Mouse (Mus musculus) lung, postnatal 0 days (tissue): ENCODE measurements around the gene Cenpt. TPM values are rescaled to one million over a fixed set of nuclear protein-coding genes. Genes with fewer than 3 reads are reported as not detected.

Source experiments
- ATAC-seq: fragments of 200-750 bp; cut with Nextera tagmentation; 2 replicates; pipeline ENCODE4 v1.8.0; 2017; ENCODE audit warnings: moderate library complexity
- DNase-seq: peaks from one replicate; pipeline ENCODE4 v3.0.0-alpha.2; 2016; ENCODE audit warnings: low spot score
- H3K27ac ChIP-seq: fragments of 300-500 bp; sonication (generic); 2 replicates; pipeline ENCODE4 v1.5.1; 2014; ENCODE audit warnings: antibody characterized with exemption, mild to moderate bottlenecking, low read length, mixed read lengths
- H3K27me3 ChIP-seq: fragments of 300-500 bp; sonication (generic); replicated peaks from 2 replicates; pipeline ENCODE4 v1.6.1; 2014; ENCODE audit warnings: low read length, mixed read lengths; ENCODE audit not compliant: insufficient read depth
- H3K36me3 ChIP-seq: fragments of 300-500 bp; sonication (generic); 2 replicates; pipeline ENCODE4 v1.6.1; 2014; ENCODE audit warnings: low read length, mixed read lengths; ENCODE audit not compliant: insufficient read depth
- H3K4me1 ChIP-seq: fragments of 300-500 bp; sonication (generic); 2 replicates; pipeline ENCODE4 v1.6.1; 2014; ENCODE audit warnings: antibody characterized with exemption, low read depth, low read length, mixed read lengths; ENCODE audit not compliant: insufficient read depth
- H3K4me2 ChIP-seq: fragments of 300-500 bp; sonication (generic); replicated peaks from 2 replicates; pipeline ENCODE4 v1.6.1; 2014; ENCODE audit warnings: low read depth, mild to moderate bottlenecking, low read length, moderate library complexity, mixed read lengths
- H3K4me3 ChIP-seq: fragments of 300-500 bp; sonication (generic); 2 replicates; pipeline ENCODE4 v1.5.1; 2014; ENCODE audit warnings: low read depth, low read length
- H3K9ac ChIP-seq: fragments of 300-500 bp; sonication (generic); replicated peaks from 2 replicates; pipeline ENCODE4 v1.6.1; 2014; ENCODE audit warnings: low read depth, mild to moderate bottlenecking
- H3K9me3 ChIP-seq: fragments of 300-500 bp; sonication (generic); 2 replicates; pipeline ENCODE4 v1.6.1; 2016; ENCODE audit warnings: low read length, mixed read lengths
- CTCF ChIP-seq: IDR thresholded peaks from 2 replicates; pipeline ENCODE4 v1.5.1; 2016; ENCODE audit warnings: antibody characterized with exemption, mild to moderate bottlenecking
- EP300 ChIP-seq: IDR thresholded peaks from 2 replicates; pipeline ENCODE4 v1.6.1; 2016; ENCODE audit warnings: antibody characterized with exemption, mild to moderate bottlenecking, control low read depth
- WGBS: fragments of 180-500 bp; shearing (Covaris S2); extraction: QIAGEN DNeasy Blood & Tissue Kit; methylation state at CpG from one replicate; pipeline ENCODE4 v1.1.7; 2014; 5-methylcytosine and 5-hydroxymethylcytosine counted together
- polyA plus RNA-seq: library from polyadenylated mRNA; unstranded; fragments of >200 nt; fragmentation: Nextera tagmentation; extraction: Ambion mirVana; gene quantifications from 2 replicates; pipeline ENCODE4 v1.2.1, GENCODE M21; 2015

Gene Cenpt
- polyA plus RNA-seq, 1 experiment from 2014 or later, result 14.3 TPM

DNA sequence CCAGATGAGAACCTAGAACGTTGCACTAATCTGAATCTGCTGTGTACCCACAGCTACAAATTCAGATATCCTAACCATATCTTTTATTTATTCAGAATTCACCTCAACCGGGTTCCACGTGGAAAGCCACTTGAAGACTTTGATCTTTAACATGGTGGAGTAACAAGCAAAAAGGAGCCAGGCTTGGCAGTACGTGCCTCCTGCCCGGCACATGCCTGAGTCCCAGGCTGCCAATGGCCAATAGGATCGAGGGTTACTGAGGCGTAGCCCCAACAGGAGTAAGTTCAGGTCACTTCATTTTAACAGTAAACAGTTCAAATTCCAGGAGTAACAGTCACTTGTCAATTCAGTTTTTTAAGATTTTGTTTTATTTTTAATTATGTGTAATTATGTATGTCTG, 48.3 kb downstream of the Cenpt start:
- 62% methylated on average over 7 of the region's 7 CpGs for WGBS

GRCm38 (mm10) chr8:105801153-105801904, 51.7 kb downstream of the Cenpt start:
- ATAC-seq, result no peak
- H3K27ac ChIP-seq, result no peak overlapping the region

More for the DNA sequence above, 48.3 kb downstream of the Cenpt start:
- Histone ChIP-seq H3K36me3 (no peaks in the 10 kb centered on the region), H3K9me3 (no peaks in the 10 kb centered on the region), H3K4me1 (peaks cover 15% of the 10 kb centered on the region), H3K9ac (no peak overlapping the region), H3K27me3 (no peaks in the 10 kb centered on the region), H3K4me3 (no peak overlapping the region), H3K27ac (peak overlapping the region; percentile 8), H3K4me2 (no peak overlapping the region)
- TF ChIP-seq CTCF (no peak), EP300 (no peak)
- ATAC-seq (peak; percentile 39; the same call in 1 of the 2 replicates), DNase-seq (peak; percentile 39)

GRCm38 (mm10) chr8:105799091-105799812, 53.8 kb downstream of the Cenpt start:
- TF ChIP-seq EP300 (peak; percentile 93), CTCF (peak; percentile 6; the same call in 1 of the 2 replicates)
- Histone ChIP-seq H3K27ac (peak overlapping the region; percentile 75), H3K9ac (no peak overlapping the region), H3K4me1 (peaks cover 16% of the 10 kb centered on the region), H3K9me3 (no peaks in the 10 kb centered on the region), H3K27me3 (no peaks in the 10 kb centered on the region), H3K4me2 (no peak overlapping the region), H3K4me3 (no peak overlapping the region), H3K36me3 (no peaks in the 10 kb centered on the region)
- DNase-seq, result peak; percentile 92
- peak; percentile 84 for ATAC-seq
- WGBS, result 14% methylated on average over 8 of the region's 8 CpGs

More at GRCm38 (mm10) chr8:105801153-105801904, 51.7 kb downstream of the Cenpt start:
- Histone ChIP-seq H3K4me3 (no peak overlapping the region), H3K4me2 (no peak overlapping the region), H3K9ac (no peak overlapping the region), H3K4me1 (peaks cover 12% of the 10 kb centered on the region), H3K27me3 (no peaks in the 10 kb centered on the region), H3K9me3 (no peaks in the 10 kb centered on the region), H3K36me3 (no peaks in the 10 kb centered on the region)
- no peak for DNase-seq
- TF ChIP-seq CTCF (no peak), EP300 (no peak)
- 83% methylated on average over 6 of the region's 6 CpGs for WGBS

GRCm38 (mm10) chr8:105798408-105798807, 54.7 kb downstream of the Cenpt start:
- Histone ChIP-seq H3K9me3 (no peaks in the 10 kb centered on the region), H3K9ac (no peak overlapping the region), H3K4me1 (peaks cover 16% of the 10 kb centered on the region), H3K36me3 (no peaks in the 10 kb centered on the region), H3K27ac (peak overlapping the region; percentile 75), H3K27me3 (no peaks in the 10 kb centered on the region), H3K4me3 (no peak overlapping the region), H3K4me2 (no peak overlapping the region)
- 87% methylated on average over 5 of the region's 5 CpGs for WGBS
- DNase-seq, result no peak
- no peak for TF ChIP-seq EP300
- TF ChIP-seq CTCF, result no peak
- no peak for ATAC-seq

GRCm38 (mm10) chr8:105795785-105796184, 57.3 kb downstream of the Cenpt start:
- 59% methylated on average over 1 of the region's 1 CpGs for WGBS

More at GRCm38 (mm10) chr8:105795785-105796184, 57.3 kb downstream of the Cenpt start:
- H3K4me3 ChIP-seq, result no peak overlapping the region
- peak overlapping the region; percentile 77 for H3K27ac ChIP-seq
- TF ChIP-seq CTCF (no peak), EP300 (peak; percentile 93)
- DNase-seq, result peak; percentile 82
- H3K4me2 ChIP-seq, result no peak overlapping the region
- H3K9me3 ChIP-seq, result no peaks in the 10 kb centered on the region
- peak; percentile 59 for ATAC-seq
- no peak overlapping the region for H3K9ac ChIP-seq
- H3K27me3 ChIP-seq, result no peaks in the 10 kb centered on the region
- peaks cover 16% of the 10 kb centered on the region for H3K4me1 ChIP-seq
- H3K36me3 ChIP-seq, result no peaks in the 10 kb centered on the region

Other genes starting within 250 kb of the Cenpt start
- gene Ripor1, start 248.0 kb downstream of the Cenpt start, polyA plus RNA-seq, result 25.5 and 28.5 TPM in 2 replicates
- gene Ctcf, start 216.7 kb downstream of the Cenpt start, polyA plus RNA-seq, result 71.3 and 73.6 TPM in 2 replicates
- 0.44 and 0.75 TPM in 2 replicates for gene Agrp, start 215.9 kb downstream of the Cenpt start, polyA plus RNA-seq
- 0.26 and 0.35 TPM in 2 replicates for gene Carmil2, start 167.0 kb downstream of the Cenpt start, polyA plus RNA-seq
- gene Acd, start 152.2 kb downstream of the Cenpt start, polyA plus RNA-seq, result 40.5 and 45.8 TPM in 2 replicates
- 14.8 and 16.6 TPM in 2 replicates for gene Pard6a, start 152.1 kb downstream of the Cenpt start, polyA plus RNA-seq
- not detected in 2 replicates for gene 4933405L10Rik, start 145.6 kb downstream of the Cenpt start, polyA plus RNA-seq
- gene Enkd1, start 145.1 kb downstream of the Cenpt start, polyA plus RNA-seq, result 8.2 and 8.7 TPM in 2 replicates
- gene Gfod2, start 94.6 kb downstream of the Cenpt start, polyA plus RNA-seq, result 19.5 and 24.4 TPM in 2 replicates
- 10.5 and 10.9 TPM in 2 replicates for gene Ranbp10, start 25.9 kb downstream of the Cenpt start, polyA plus RNA-seq
- 2.9 and 3.7 TPM in 2 replicates for gene Tsnaxip1, start 25.5 kb downstream of the Cenpt start, polyA plus RNA-seq
- gene Thap11, start 1.9 kb upstream of the Cenpt start, polyA plus RNA-seq, result 46.3 and 50.1 TPM in 2 replicates
- gene Nutf2, start 7.3 kb upstream of the Cenpt start, polyA plus RNA-seq, result 82.3 and 97.4 TPM in 2 replicates
- 17.4 and 19.8 TPM in 2 replicates for gene Edc4, start 27.6 kb upstream of the Cenpt start, polyA plus RNA-seq
- 0.27 and 0.48 TPM in 2 replicates for gene Nrn1l, start 40.3 kb upstream of the Cenpt start, polyA plus RNA-seq
- 19.0 and 21.5 TPM in 2 replicates for gene Pskh1, start 47.2 kb upstream of the Cenpt start, polyA plus RNA-seq
- 0.42 and 0.54 TPM in 2 replicates for gene Ctrl, start 80.6 kb upstream of the Cenpt start, polyA plus RNA-seq
- gene Psmb10, start 85.2 kb upstream of the Cenpt start, polyA plus RNA-seq, result 75.9 and 77.2 TPM in 2 replicates
- gene Lcat, start 90.1 kb upstream of the Cenpt start, polyA plus RNA-seq, result 0.63 and 0.74 TPM in 2 replicates
- gene Slc12a4, start 112.8 kb upstream of the Cenpt start, polyA plus RNA-seq, result 29.2 and 33.9 TPM in 2 replicates
- gene Dpep3, start 126.2 kb upstream of the Cenpt start, polyA plus RNA-seq, result 0.13 TPM in 1 of 2 replicates, not detected in the other
- gene Dus2, start 138.1 kb upstream of the Cenpt start, polyA plus RNA-seq, result 7.4 and 8.8 TPM in 2 replicates
- gene Dpep2nb, start 152.7 kb upstream of the Cenpt start, polyA plus RNA-seq, result 0.12 TPM in 1 of 2 replicates, not detected in the other
- gene Ddx28, start 158.6 kb upstream of the Cenpt start, polyA plus RNA-seq, result 10.5 and 11.4 TPM in 2 replicates
- 3.4 and 4.2 TPM in 2 replicates for gene Nfatc3, start 205.6 kb upstream of the Cenpt start, polyA plus RNA-seq